Mouse (Mus musculus) CH12.LX (cell line): ENCODE measurements at regions not wholly inside any gene's neighbourhood (a gene's known extent, or its start where the extent isn't known, plus 50 kb on each side); places are given as distances from the start of the nearest gene placed in this dataset.

Experiments used
- DNase-seq: peaks from one replicate; pipeline ENCODE4 v3.0.0-alpha.2; 2013; ENCODE audit errors: extremely low read depth
- H3K27ac ChIP-seq: 2 replicates; pipeline ENCODE4 v1.5.1; 2012; ENCODE audit warnings: low read depth, mild to moderate bottlenecking, control low read depth, moderate library complexity; ENCODE audit not compliant: insufficient read depth
- H3K27me3 ChIP-seq: replicated peaks from 2 replicates; pipeline ENCODE3; 2012; ENCODE audit warnings: inconsistent platforms
- H3K36me3 ChIP-seq, 2 experiments: replicated peaks in 1 of 2; 2 replicates each; pipeline versions ENCODE3 to v1.6.1; 2012; ENCODE audit warnings: inconsistent platforms in 1 of 2, low read length in 1 of 2, mild to moderate bottlenecking in 1 of 2, mixed read lengths in 1 of 2, moderate library complexity in 1 of 2; ENCODE audit not compliant: control insufficient read depth in 1 of 2, insufficient read depth in 1 of 2
- H3K4me1 ChIP-seq, 2 experiments: 2 replicates each; pipeline ENCODE4 v1.6.1; 2012; ENCODE audit warnings: inconsistent platforms in 1 of 2, moderate library complexity in 1 of 2; ENCODE audit not compliant: insufficient read depth in 2 of 2, control insufficient read depth in 1 of 2
- H3K4me2 ChIP-seq: 2 replicates; pipeline ENCODE4 v1.6.1; 2012; ENCODE audit warnings: low read depth, mild to moderate bottlenecking, control low read depth; ENCODE audit not compliant: poor library complexity, insufficient read depth, severe bottlenecking
- H3K4me3 ChIP-seq, 3 experiments: fragments of 150-350 bp in 1 of 3; sonication (generic) in 1 of 3; replicated peaks in 1 of 3; 2 replicates each; pipeline versions ENCODE3 to v1.5.1; 2011 to 2012; ENCODE audit warnings: low read depth in 2 of 3, low read length in 2 of 3, mild to moderate bottlenecking in 2 of 3, moderate library complexity in 2 of 3, control low read depth in 1 of 3, improper control_type of control experiment in 1 of 3, inconsistent platforms in 1 of 3, mixed read lengths in 1 of 3; ENCODE audit not compliant: poor library complexity in 1 of 3
- H3K79me2 ChIP-seq: replicated peaks from 2 replicates; pipeline ENCODE4 v1.6.1; 2012; ENCODE audit warnings: mild to moderate bottlenecking, moderate library complexity; ENCODE audit not compliant: control insufficient read depth, poor library complexity, insufficient read depth, severe bottlenecking; ENCODE audit errors: extremely low read depth
- H3K9ac ChIP-seq: 2 replicates; pipeline ENCODE4 v1.6.1; 2012; ENCODE audit warnings: low read depth, mild to moderate bottlenecking, control low read depth, moderate library complexity; ENCODE audit not compliant: insufficient read depth
- H3K9me3 ChIP-seq: replicated peaks from 2 replicates; pipeline ENCODE3; 2012; ENCODE audit warnings: low read length, inconsistent platforms, mixed read lengths
- CHD2 ChIP-seq: IDR thresholded peaks from 2 replicates; pipeline ENCODE4 v1.6.1; 2011; ENCODE audit warnings: low read length, improper control_type of control experiment
- ELF1 ChIP-seq: IDR thresholded peaks from 2 replicates; pipeline ENCODE4 v1.6.1; 2014; ENCODE audit warnings: low read depth, mild to moderate bottlenecking, inconsistent platforms, low read length, improper control_type of control experiment
- EP300 ChIP-seq: IDR thresholded peaks from 2 replicates; pipeline ENCODE4 v1.6.1; 2011; ENCODE audit warnings: low read length, improper control_type of control experiment
- ETS1 ChIP-seq: conservative IDR thresholded peaks from 2 replicates; pipeline ENCODE4 v1.6.1; 2012; ENCODE audit warnings: low read depth, mild to moderate bottlenecking, inconsistent platforms, low read length, improper control_type of control experiment, moderate library complexity
- GABPA ChIP-seq: IDR thresholded peaks from 2 replicates; pipeline ENCODE4 v1.6.1; 2012; ENCODE audit warnings: low read depth, low read length, improper control_type of control experiment, inconsistent platforms; ENCODE audit not compliant: insufficient replicate concordance
- HCFC1 ChIP-seq: IDR thresholded peaks from 2 replicates; pipeline ENCODE4 v1.6.1; 2012; ENCODE audit warnings: low read depth, mild to moderate bottlenecking, inconsistent platforms, low read length, improper control_type of control experiment
- JUN ChIP-seq: IDR thresholded peaks from 2 replicates; pipeline ENCODE4 v1.6.1; 2011; ENCODE audit warnings: low read depth, mild to moderate bottlenecking, low read length, improper control_type of control experiment, moderate library complexity; ENCODE audit not compliant: insufficient read depth
- MAFK ChIP-seq: IDR thresholded peaks from 2 replicates; pipeline ENCODE4 v1.6.1; 2011; ENCODE audit warnings: low read length, improper control_type of control experiment; ENCODE audit not compliant: insufficient replicate concordance
- MAX ChIP-seq: IDR thresholded peaks from 2 replicates; pipeline ENCODE4 v1.6.1; 2011; ENCODE audit warnings: low read length, improper control_type of control experiment
- MAZ ChIP-seq: IDR thresholded peaks from 2 replicates; pipeline ENCODE4 v1.6.1; 2012; ENCODE audit warnings: low read depth, mild to moderate bottlenecking, inconsistent platforms, low read length, improper control_type of control experiment, moderate library complexity
- MYC ChIP-seq: IDR thresholded peaks from 2 replicates; pipeline ENCODE4 v1.6.1; 2011; ENCODE audit warnings: low read depth, mild to moderate bottlenecking, improper control_type of control experiment, low read length
- NELFE ChIP-seq: IDR thresholded peaks from 2 replicates; pipeline ENCODE4 v1.6.1; 2011; ENCODE audit warnings: low read depth, low read length, improper control_type of control experiment
- NRF1 ChIP-seq: IDR thresholded peaks from 2 replicates; pipeline ENCODE4 v1.6.1; 2014; ENCODE audit warnings: low read depth, mild to moderate bottlenecking, inconsistent platforms, low read length, improper control_type of control experiment, moderate library complexity
- PAX5 ChIP-seq: IDR thresholded peaks from 2 replicates; pipeline ENCODE4 v1.6.1; 2012; ENCODE audit warnings: low read length, inconsistent platforms, mixed read lengths
- POLR2A ChIP-seq: IDR thresholded peaks from 2 replicates; pipeline ENCODE4 v1.6.1; 2011; ENCODE audit warnings: low read depth, mild to moderate bottlenecking, improper control_type of control experiment, low read length
- RCOR1 ChIP-seq: conservative IDR thresholded peaks from 2 replicates; pipeline ENCODE4 v1.6.1; 2012; ENCODE audit warnings: low read depth, mild to moderate bottlenecking, inconsistent platforms, low read length, improper control_type of control experiment
- SMC3 ChIP-seq: IDR thresholded peaks from 2 replicates; pipeline ENCODE4 v1.6.1; 2011; ENCODE audit warnings: low read depth, low read length, improper control_type of control experiment
- TBP ChIP-seq: conservative IDR thresholded peaks from 2 replicates; pipeline ENCODE4 v1.6.1; 2011; ENCODE audit warnings: low read depth, low read length, improper control_type of control experiment
- TCF12 ChIP-seq: IDR thresholded peaks from 2 replicates; pipeline ENCODE4 v1.6.1; 2014; ENCODE audit warnings: low read depth, mild to moderate bottlenecking, inconsistent platforms, low read length, improper control_type of control experiment
- UBTF ChIP-seq: IDR thresholded peaks from 2 replicates; pipeline ENCODE4 v1.6.1; 2012; ENCODE audit warnings: low read depth, mild to moderate bottlenecking, inconsistent platforms, low read length, improper control_type of control experiment, moderate library complexity
- USF1 ChIP-seq: IDR thresholded peaks from 2 replicates; pipeline ENCODE4 v1.6.1; 2014; ENCODE audit warnings: low read depth, mild to moderate bottlenecking, inconsistent platforms, low read length, improper control_type of control experiment
- ZC3H11A ChIP-seq: IDR thresholded peaks from 2 replicates; pipeline ENCODE4 v1.6.1; 2012; ENCODE audit warnings: low read depth, mild to moderate bottlenecking, inconsistent platforms, low read length, improper control_type of control experiment
- ZKSCAN1 ChIP-seq: IDR thresholded peaks from 2 replicates; pipeline ENCODE4 v1.6.1; 2012; ENCODE audit warnings: low read depth, inconsistent platforms, low read length, improper control_type of control experiment, borderline replicate concordance
- ZMIZ1 ChIP-seq: IDR thresholded peaks from 2 replicates; pipeline ENCODE4 v1.6.1; 2012; ENCODE audit warnings: low read depth, mild to moderate bottlenecking, inconsistent platforms, low read length, improper control_type of control experiment
- dilution Hi-C: fragments of 300-500 bp; cut with MboI; formaldehyde crosslinking; loops from 2 replicates; pipeline ENCODE4 v1.14.3; 2020; ENCODE audit warnings: low sequenced_read_pairs; ENCODE audit not compliant: extremely low pct_unique_long_range_greater_than_20kb, extremely low pct_ligation_motif_present
- in situ Hi-C: fragments of 300-500 bp; cut with MboI; formaldehyde crosslinking; loops from 3 replicates; pipeline ENCODE4 v1.14.3; 2019; ENCODE audit warnings: low sequenced_read_pairs, low pct_ligation_motif_present, low pct_unique_long_range_greater_than_20kb, mixed read lengths

GRCm38 (mm10) chr1:51621062-51621461, 142.8 kb upstream of the Nabp1 start:
- DNase-seq, result no peak

GRCm38 (mm10) chr1:51617502-51618251, 139.5 kb upstream of the Nabp1 start:
- dilution Hi-C loops, result no loop called here
- TF ChIP-seq ZKSCAN1 (no peak), POLR2A (no peak), CHD2 (no peak), ZC3H11A (no peak), MAFK (no peak), ETS1 (no peak), MAX (no peak), RCOR1 (no peak), GABPA (no peak), SMC3 (no peak), NRF1 (no peak), NELFE (no peak), EP300 (no peak), UBTF (no peak), PAX5 (no peak), TCF12 (no peak), MAZ (no peak), TBP (no peak), HCFC1 (no peak)

More at GRCm38 (mm10) chr1:51621062-51621461, 142.8 kb upstream of the Nabp1 start:
- in situ Hi-C loops, result loop anchor here (25.0 kb wide), 1 partner anchor 659 kb away; no protein-coding TSS in a partner anchor
- dilution Hi-C loops, result no loop called here
- H3K4me2 ChIP-seq, result no peak overlapping the region
- no peak overlapping the region for H3K9ac ChIP-seq
- TF ChIP-seq USF1 (no peak), EP300 (no peak), MAFK (no peak), TBP (no peak), MYC (no peak), MAZ (no peak), ETS1 (no peak), HCFC1 (no peak), ZMIZ1 (no peak), ELF1 (no peak), JUN (no peak)
- no peaks in the 10 kb centered on the region for H3K9me3 ChIP-seq
- no peaks in the 10 kb centered on the region for H3K27me3 ChIP-seq
- no peaks in the 10 kb centered on the region for H3K36me3 ChIP-seq
- no peak overlapping the region for H3K27ac ChIP-seq
- H3K4me1 ChIP-seq, result peaks cover 4 to 16% of the 10 kb centered on the region in 2 experiments; a peak in 2 of 4 replicates
- no peak overlapping the region for H3K4me3 ChIP-seq
- no peaks in the 10 kb centered on the region for H3K79me2 ChIP-seq

More at GRCm38 (mm10) chr1:51617502-51618251, 139.5 kb upstream of the Nabp1 start:
- no peak overlapping the region for H3K4me2 ChIP-seq
- no peaks in the 10 kb centered on the region for H3K9me3 ChIP-seq
- no peak overlapping the region for H3K9ac ChIP-seq
- no peak for DNase-seq
- no peak overlapping the region for H3K27ac ChIP-seq
- H3K4me1 ChIP-seq, result peaks cover 0 to 9% of the 10 kb centered on the region in 2 experiments; a peak in 1 of 4 replicates
- no peaks in the 10 kb centered on the region for H3K36me3 ChIP-seq
- no peaks in the 10 kb centered on the region for H3K79me2 ChIP-seq
- no peak overlapping the region for H3K4me3 ChIP-seq
- H3K27me3 ChIP-seq, result no peaks in the 10 kb centered on the region
- in situ Hi-C loops, result loop anchor here (25.0 kb wide), 1 partner anchor 655 kb away; no protein-coding TSS in a partner anchor
